In genomic region chr4:47437365-47438340, GRCm38 (mm10) we compare ENCODE assay signal across 8 mouse cellular contexts. TPM values are rescaled to one million over a fixed set of nuclear protein-coding genes. Genes with fewer than 3 reads are reported as not detected.
A peak's percentile ranks its signal among the peaks of the same experiment; 100 is the strongest.
DNase-seq lines count a peak whose midpoint lies in the region; ATAC-seq lines count a peak whose summit lies in the region.

No protein-coding gene starts in this region.

- peaks cover 15% of the 10 kb centered on the region for H3K4me1 ChIP-seq in intestine, embryonic 14.5 days (replicated peaks; ENCODE audit: control insufficient read depth, insufficient read depth, low read length)

- no peaks in the 10 kb centered on the region for H3K9me3 ChIP-seq in intestine, embryonic 14.5 days (ENCODE audit: control insufficient read depth, low read length)

- intact Hi-C loops in left cerebral cortex, postnatal 10 days (cut with DNase I): loop anchor here (5.0 kb wide), 2 partner anchors 65 to 605 kb away; no protein-coding TSS in a partner anchor

- H3K27ac ChIP-seq in intestine, embryonic 14.5 days (ENCODE audit: low read depth): peak overlapping the region; percentile 71

- H3K27me3 ChIP-seq in intestine, embryonic 14.5 days (replicated peaks; ENCODE audit: control insufficient read depth, insufficient read depth, low read length): no peaks in the 10 kb centered on the region

- H3K9ac ChIP-seq in intestine, embryonic 14.5 days (ENCODE audit: low read length): peak overlapping the region; percentile 73

- peak; percentile 69 for ATAC-seq in intestine, embryonic 14.5 days (replicated peaks; ENCODE audit: low FRiP score, low TSS enrichment, low read depth)
- peak; percentile 94 for ATAC-seq in megakaryocyte progenitor cell, adult 5-6 weeks (replicated peaks; ENCODE audit: poor library complexity)

- peak overlapping the region; percentile 69 for H3K4me3 ChIP-seq in intestine, embryonic 14.5 days (ENCODE audit: low read depth, low read length)

- peak overlapping the region; percentile 99 for H3K4me2 ChIP-seq in intestine, embryonic 14.5 days (ENCODE audit: low read length)

- 2% methylated on average over 33 of the region's 33 CpGs for WGBS in intestine, embryonic 14.5 days

- H3K36me3 ChIP-seq in intestine, embryonic 14.5 days (ENCODE audit: control insufficient read depth, insufficient read depth, low read length): no peaks in the 10 kb centered on the region

- peak; percentile 88 for DNase-seq in adrenal gland, adult 2 months
- DNase-seq in embryo, embryonic 11 days: peak; percentile 94
- peak; percentile 67 for DNase-seq in gastrocnemius, postnatal 25 days
- DNase-seq in intestine, embryonic 14.5 days (ENCODE audit: low spot score): peak; percentile 96
- DNase-seq in left cerebral cortex, postnatal 10 days (ENCODE audit: extremely low spot score in 1 of 2, low spot score in 2 of 2): peak; percentile 88 to 91
- peak; percentile 88 for DNase-seq in right cerebral cortex, postnatal 14 days
- peak; percentile 74 for DNase-seq in urinary bladder, postnatal 25 days (ENCODE audit: low spot score)

RNA-seq across cellular contexts. Expression of gene Alg2, which starts 36.5 kb away (rescaled TPM):
- total RNA-seq in adrenal gland, adult 2 months (2021): 100 to 1,000 TPM; 119 to 162 TPM
- polyA plus RNA-seq in adrenal gland, adult 2 months (2012; rRNA removed): 98.7 and 125 TPM in 2 replicates
- 1 to 10 TPM; 9.3 to 9.6 TPM for total RNA-seq in gastrocnemius, postnatal 25 days (2021)
- polyA plus RNA-seq in intestine, embryonic 14.5 days (2014; fragmentation: Nextera tagmentation; extraction: Ambion mirVana): 65.8 and 74.5 TPM in 2 replicates
- 100 to 1,000 TPM; 166 to 168 TPM for total RNA-seq in left cerebral cortex, postnatal 10 days (2021)
- 43.4 and 48.4 TPM in 2 replicates for total RNA-seq in megakaryocyte progenitor cell, adult 5-6 weeks (2015)
- 18.0 and 19.5 TPM in 2 replicates for total RNA-seq in megakaryocyte progenitor cell, adult 5-6 weeks (2017)

RNA-seq across cellular contexts. Expression of gene Sec61b, which starts 36.8 kb away (rescaled TPM):
- total RNA-seq in adrenal gland, adult 2 months (2021): 100 to 1,000 TPM; 210 to 256 TPM
- polyA plus RNA-seq in adrenal gland, adult 2 months (2012; rRNA removed): 619 and 728 TPM in 2 replicates
- total RNA-seq in gastrocnemius, postnatal 25 days (2021): 10 to 100 TPM; 37.4 to 39.0 TPM
- 398 and 449 TPM in 2 replicates for polyA plus RNA-seq in intestine, embryonic 14.5 days (2014; fragmentation: Nextera tagmentation; extraction: Ambion mirVana)
- 10 to 100 TPM; 60.1 to 66.0 TPM for total RNA-seq in left cerebral cortex, postnatal 10 days (2021)
- 584 and 670 TPM in 2 replicates for total RNA-seq in megakaryocyte progenitor cell, adult 5-6 weeks (2015)
- 230 and 279 TPM in 2 replicates for total RNA-seq in megakaryocyte progenitor cell, adult 5-6 weeks (2017)

Comparison
In these comparisons a context has a peak if more than half of its experiments do, and no peak if none do; other contexts are left out.
1. Peak in every context shown above with its lines: DNase-seq, ATAC-seq, H3K4me3 ChIP-seq and H3K27ac ChIP-seq.